ENCODE assay signal across 35 mouse cellular contexts in the genomic region with DNA sequence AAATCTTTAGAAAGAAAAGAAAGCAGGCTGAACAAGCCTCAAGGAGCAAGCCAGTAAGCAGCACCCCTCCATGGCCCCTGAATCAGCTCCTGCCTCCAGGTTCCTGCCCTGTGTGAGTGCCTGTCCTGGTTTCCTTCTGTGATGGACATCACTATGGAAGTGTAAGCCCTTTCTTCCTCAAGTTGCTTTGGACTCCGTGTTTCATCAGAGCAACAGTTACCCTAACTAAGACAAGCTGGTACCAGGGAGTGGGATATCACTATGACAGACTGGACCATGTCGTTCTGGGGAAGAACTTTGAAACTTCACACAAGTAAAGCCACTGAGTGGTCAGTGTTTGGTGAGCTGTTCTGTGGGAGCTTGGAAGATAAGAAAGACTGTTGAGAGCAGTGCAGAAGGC.
"Had no signal": no experiment of that assay in that cellular context is flagged by ENCODE, and none has a peak within 500 bp of the region (broad histone marks: within the 10 kb centered on the region; RNA-seq: fewer than 3 reads in every experiment).

No protein-coding gene starts in this region.

- ATAC-seq: hindbrain, embryonic 16.5 days; hindbrain, postnatal 0 days; inflammation-experienced regulatory T-cells, adult 6 months; intestine, embryonic 15.5 days; intestine, embryonic 16.5 days; intestine, postnatal 0 days had no signal

- H3K4me1 ChIP-seq: hindbrain, embryonic 15.5 days; intestine, embryonic 15.5 days had no signal

- H3K4me3 ChIP-seq: heart, embryonic 10.5 days; heart, embryonic 12.5 days; heart, embryonic 13.5 days; heart, embryonic 15.5 days; hindbrain, embryonic 10.5 days; hindbrain, embryonic 12.5 days; hindbrain, embryonic 13.5 days; hindbrain, embryonic 15.5 days; intestine, embryonic 15.5 days; kidney, embryonic 15.5 days; layer of hippocampus, adult 2 months had no signal

- H3K27ac ChIP-seq: heart, embryonic 10.5 days; heart, embryonic 13.5 days; heart, embryonic 15.5 days; hindbrain, embryonic 10.5 days; hindbrain, embryonic 12.5 days; hindbrain, embryonic 13.5 days; hindbrain, embryonic 14.5 days; hindbrain, embryonic 15.5 days; hindbrain, postnatal 0 days; intestine, embryonic 15.5 days; kidney, embryonic 15.5 days; kidney, postnatal 0 days; layer of hippocampus, adult 2 months had no signal

- H3K9me3 ChIP-seq: heart, embryonic 10.5 days; heart, embryonic 12.5 days; heart, embryonic 13.5 days; heart, embryonic 15.5 days; hindbrain, embryonic 10.5 days; hindbrain, embryonic 12.5 days; hindbrain, embryonic 13.5 days; hindbrain, embryonic 15.5 days; intestine, embryonic 15.5 days; kidney, embryonic 15.5 days had no signal

- H3K4me2 ChIP-seq: heart, embryonic 11.5 days; heart, embryonic 12.5 days; heart, embryonic 13.5 days; heart, embryonic 15.5 days; hindbrain, embryonic 12.5 days; hindbrain, embryonic 13.5 days; hindbrain, embryonic 14.5 days; hindbrain, embryonic 15.5 days; intestine, embryonic 15.5 days; kidney, embryonic 15.5 days had no signal

- H3K36me3 ChIP-seq: heart, embryonic 10.5 days; heart, embryonic 12.5 days; heart, embryonic 13.5 days; heart, embryonic 15.5 days; hindbrain, embryonic 10.5 days; hindbrain, embryonic 12.5 days; hindbrain, embryonic 13.5 days; hindbrain, embryonic 15.5 days; intestine, embryonic 15.5 days; kidney, embryonic 15.5 days had no signal

- DNase-seq: heart, postnatal 10 days; heart, postnatal 14 days; heart, postnatal 36 days; heart, postnatal 4 days; kidney, adult 11 months; kidney, adult 18-20 months; kidney, adult 2 months; kidney, adult 8-10 months; kidney, adult 9 months; kidney, postnatal 10 days; kidney, postnatal 14 days; kidney, postnatal 25 days; kidney, postnatal 36 days; kidney, postnatal 4 days; layer of hippocampus, adult 9-11 months; layer of hippocampus, postnatal 36 days had no signal

- H3K27me3 ChIP-seq: heart, embryonic 12.5 days; heart, embryonic 13.5 days; heart, embryonic 15.5 days; hindbrain, embryonic 12.5 days; hindbrain, embryonic 13.5 days; hindbrain, embryonic 15.5 days; intestine, embryonic 15.5 days; kidney, embryonic 15.5 days had no signal

- H3K9ac ChIP-seq: heart, embryonic 12.5 days; heart, embryonic 13.5 days; heart, embryonic 15.5 days; hindbrain, embryonic 12.5 days; hindbrain, embryonic 13.5 days; hindbrain, embryonic 14.5 days; hindbrain, embryonic 15.5 days; intestine, embryonic 15.5 days; kidney, embryonic 15.5 days had no signal
